Mouse (Mus musculus) neural tube, embryonic 15.5 days (tissue): ENCODE data around the gene Fam221a. TPM values are rescaled to one million over a fixed set of nuclear protein-coding genes. Genes with fewer than 3 reads are reported as not detected.

Source experiments
- ATAC-seq: fragments of 200-750 bp; cut with Nextera tagmentation; 2 replicates; pipeline ENCODE4 v1.8.0; 2017; ENCODE audit warnings: mild to moderate bottlenecking, moderate TSS enrichment, moderate library complexity; ENCODE audit not compliant: low FRiP score
- H3K27ac ChIP-seq: fragments of 300-500 bp; sonication (generic); replicated peaks from 2 replicates; pipeline ENCODE4 v1.5.1; 2015; ENCODE audit warnings: mild to moderate bottlenecking, inconsistent platforms
- H3K27me3 ChIP-seq: fragments of 300-500 bp; sonication (generic); replicated peaks from 2 replicates; pipeline ENCODE4 v1.6.1; 2015; ENCODE audit warnings: inconsistent platforms
- H3K36me3 ChIP-seq: fragments of 300-500 bp; sonication (generic); 2 replicates; pipeline ENCODE4 v1.6.1; 2015; ENCODE audit warnings: inconsistent platforms
- H3K4me1 ChIP-seq: fragments of 300-500 bp; sonication (generic); 2 replicates; pipeline ENCODE4 v1.6.1; 2015; ENCODE audit warnings: inconsistent platforms
- H3K4me2 ChIP-seq: fragments of 300-500 bp; sonication (generic); 2 replicates; pipeline ENCODE4 v1.6.1; 2015; ENCODE audit warnings: inconsistent platforms, mild to moderate bottlenecking, moderate library complexity
- H3K4me3 ChIP-seq: fragments of 300-500 bp; sonication (generic); replicated peaks from 2 replicates; pipeline ENCODE4 v1.5.1; 2015; ENCODE audit warnings: mild to moderate bottlenecking, inconsistent platforms
- H3K9ac ChIP-seq: fragments of 300-500 bp; sonication (generic); replicated peaks from 2 replicates; pipeline ENCODE4 v1.6.1; 2015; ENCODE audit warnings: mild to moderate bottlenecking, inconsistent platforms
- H3K9me3 ChIP-seq: fragments of 300-500 bp; sonication (generic); replicated peaks from 2 replicates; pipeline ENCODE4 v1.6.1; 2016; ENCODE audit warnings: inconsistent platforms
- WGBS: fragments of 180-500 bp; shearing (Covaris S2); methylation state at CpG from one replicate; pipeline ENCODE4 v1.1.7; 2015; ENCODE audit warnings: mixed read lengths; 5-methylcytosine and 5-hydroxymethylcytosine counted together
- polyA plus RNA-seq: library from polyadenylated mRNA; unstranded; fragments of >200 nt; fragmentation: Nextera tagmentation; extraction: Ambion mirVana; gene quantifications from 2 replicates; pipeline ENCODE4 v1.2.1, GENCODE M21; 2015

Gene Fam221a
- polyA plus RNA-seq, 1 experiment from 2014 or later: 5.4 TPM

GRCm38 (mm10) chr6:49338566-49338965 lies 29.0 kb upstream of the Fam221a start:
- H3K27ac ChIP-seq: no peak overlapping the region
- no peaks in the 10 kb centered on the region for H3K9me3 ChIP-seq
- H3K9ac ChIP-seq: no peak overlapping the region
- WGBS: 17% methylated on average over 9 of the region's 9 CpGs
- H3K4me1 ChIP-seq: no peaks in the 10 kb centered on the region
- no peaks in the 10 kb centered on the region for H3K27me3 ChIP-seq
- H3K36me3 ChIP-seq: peaks cover 10% of the 10 kb centered on the region; the same call in 1 of the 2 replicates
- no peak overlapping the region for H3K4me3 ChIP-seq
- ATAC-seq: no peak
- H3K4me2 ChIP-seq: no peak overlapping the region

- no peak overlapping the region for H3K4me3 ChIP-seq
- H3K4me1 ChIP-seq: no peaks in the 10 kb centered on the region
- no peak for ATAC-seq
- no peaks in the 10 kb centered on the region for H3K27me3 ChIP-seq
- no peak overlapping the region for H3K9ac ChIP-seq
- H3K36me3 ChIP-seq: 0 out of 2 replicates have a peak, but pooled peaks cover 8% of the 10 kb centered on the region
- WGBS: 14% methylated on average over 6 of the region's 6 CpGs
- H3K4me2 ChIP-seq: no peak overlapping the region
- H3K9me3 ChIP-seq: no peaks in the 10 kb centered on the region
- H3K27ac ChIP-seq: no peak overlapping the region
Observed at GRCm38 (mm10) chr6:49339145-49339544, 28.4 kb upstream of the Fam221a start.

- no peaks in the 10 kb centered on the region for H3K4me1 ChIP-seq
- no peak overlapping the region for H3K4me2 ChIP-seq
- H3K27me3 ChIP-seq: no peaks in the 10 kb centered on the region
- H3K36me3 ChIP-seq: no peaks in the 10 kb centered on the region
- no peak for ATAC-seq
- H3K4me3 ChIP-seq: no peak overlapping the region
- no peaks in the 10 kb centered on the region; the same call in 1 of the 2 replicates for H3K9me3 ChIP-seq
- 84% methylated on average over 14 of the region's 14 CpGs for WGBS
- no peak overlapping the region for H3K27ac ChIP-seq
- no peak overlapping the region for H3K9ac ChIP-seq
Observed at GRCm38 (mm10) chr6:49343737-49344469, 23.6 kb upstream of the Fam221a start.

DNA sequence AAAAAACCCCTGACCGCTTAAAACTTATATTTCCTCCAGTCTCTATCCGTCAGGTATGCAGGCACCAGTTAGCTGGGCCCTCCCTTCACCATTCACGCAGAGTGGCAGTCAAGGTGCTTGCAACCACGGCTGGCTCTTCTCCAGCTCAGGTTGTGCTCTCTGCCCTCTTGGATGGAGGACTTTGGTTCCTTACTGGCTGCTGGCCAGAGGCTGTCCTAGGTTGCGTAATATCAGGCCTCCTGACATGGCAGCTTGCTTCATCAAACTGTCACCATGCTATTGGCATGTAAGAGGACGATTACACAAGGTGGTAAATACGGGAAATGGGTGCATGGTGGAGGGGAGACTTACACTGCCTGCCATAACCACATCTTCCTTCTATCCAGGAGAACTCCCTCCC lies 17.7 kb upstream of the Fam221a start:
- Histone ChIP-seq H3K4me1 (no peaks in the 10 kb centered on the region), H3K27ac (no peak overlapping the region), H3K27me3 (no peaks in the 10 kb centered on the region), H3K9ac (no peak overlapping the region), H3K4me2 (no peak overlapping the region), H3K4me3 (no peak overlapping the region), H3K36me3 (no peaks in the 10 kb centered on the region), H3K9me3 (no peaks in the 10 kb centered on the region; the same call in 1 of the 2 replicates)
- no peak for ATAC-seq
- WGBS: 94% methylated on average over 7 of the region's 7 CpGs

- Histone ChIP-seq H3K36me3 (no peaks in the 10 kb centered on the region), H3K9me3 (no peaks in the 10 kb centered on the region), H3K27ac (no peak overlapping the region), H3K4me1 (no peaks in the 10 kb centered on the region), H3K4me2 (no peak overlapping the region), H3K27me3 (no peaks in the 10 kb centered on the region), H3K4me3 (no peak overlapping the region), H3K9ac (no peak overlapping the region)
- ATAC-seq: no peak
- 91% methylated on average over 3 of the region's 3 CpGs for WGBS
Observed at GRCm38 (mm10) chr6:49354613-49355012, 12.9 kb upstream of the Fam221a start.

GRCm38 (mm10) chr6:49355171-49355570 lies 12.4 kb upstream of the Fam221a start:
- 79% methylated on average over 4 of the region's 4 CpGs for WGBS
- no peak overlapping the region for H3K27ac ChIP-seq
- no peak for ATAC-seq
- no peaks in the 10 kb centered on the region for H3K4me1 ChIP-seq
- H3K9me3 ChIP-seq: no peaks in the 10 kb centered on the region
- no peaks in the 10 kb centered on the region for H3K36me3 ChIP-seq
- no peak overlapping the region for H3K9ac ChIP-seq
- no peak overlapping the region for H3K4me2 ChIP-seq
- no peak overlapping the region for H3K4me3 ChIP-seq
- H3K27me3 ChIP-seq: no peaks in the 10 kb centered on the region

- Histone ChIP-seq H3K4me2 (no peak overlapping the region), H3K36me3 (no peaks in the 10 kb centered on the region), H3K9ac (no peak overlapping the region), H3K27me3 (no peaks in the 10 kb centered on the region), H3K27ac (no peak overlapping the region), H3K4me3 (no peak overlapping the region), H3K4me1 (no peaks in the 10 kb centered on the region), H3K9me3 (no peaks in the 10 kb centered on the region)
- no peak for ATAC-seq
Observed at GRCm38 (mm10) chr6:49360420-49360819, 7.1 kb upstream of the Fam221a start.

DNA sequence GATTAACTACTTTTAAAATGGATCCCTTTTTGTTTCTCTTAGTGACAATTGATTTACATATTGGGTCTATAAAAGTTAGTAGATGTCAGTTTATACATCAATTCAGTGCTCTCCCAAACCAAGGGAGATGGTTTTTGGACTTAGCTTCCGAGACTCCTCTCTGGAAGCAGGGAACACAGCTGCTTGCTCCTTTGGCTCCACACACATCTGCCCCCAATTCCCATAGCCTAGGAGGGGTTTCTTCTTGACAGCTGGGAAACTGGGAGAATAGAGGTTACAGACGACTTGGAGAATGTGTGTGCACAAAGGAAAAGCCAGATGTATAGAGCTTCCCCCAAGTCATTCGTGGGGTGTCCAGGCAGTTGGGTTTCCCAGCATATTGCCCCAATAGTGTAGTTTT lies 673 bp downstream of the Fam221a start:
- no peak for ATAC-seq
- Histone ChIP-seq H3K4me2 (peak overlapping the region; percentile 95), H3K4me1 (peaks cover 11% of the 10 kb centered on the region), H3K36me3 (no peaks in the 10 kb centered on the region), H3K27ac (no peak overlapping the region), H3K4me3 (peak overlapping the region; percentile 64), H3K9ac (peak overlapping the region; percentile 61), H3K9me3 (no peaks in the 10 kb centered on the region), H3K27me3 (no peaks in the 10 kb centered on the region)
- WGBS: 31% methylated on average over 3 of the region's 3 CpGs

- no peak overlapping the region for H3K4me2 ChIP-seq
- no peaks in the 10 kb centered on the region for H3K36me3 ChIP-seq
- no peak overlapping the region for H3K4me3 ChIP-seq
- H3K27ac ChIP-seq: no peak overlapping the region
- H3K9me3 ChIP-seq: no peaks in the 10 kb centered on the region
- H3K4me1 ChIP-seq: peaks cover 7% of the 10 kb centered on the region
- ATAC-seq: no peak
- H3K27me3 ChIP-seq: no peaks in the 10 kb centered on the region
- H3K9ac ChIP-seq: no peak overlapping the region
- WGBS: 81% methylated on average over 4 of the region's 4 CpGs
Observed at GRCm38 (mm10) chr6:49372705-49373104, 5.2 kb downstream of the Fam221a start.

DNA sequence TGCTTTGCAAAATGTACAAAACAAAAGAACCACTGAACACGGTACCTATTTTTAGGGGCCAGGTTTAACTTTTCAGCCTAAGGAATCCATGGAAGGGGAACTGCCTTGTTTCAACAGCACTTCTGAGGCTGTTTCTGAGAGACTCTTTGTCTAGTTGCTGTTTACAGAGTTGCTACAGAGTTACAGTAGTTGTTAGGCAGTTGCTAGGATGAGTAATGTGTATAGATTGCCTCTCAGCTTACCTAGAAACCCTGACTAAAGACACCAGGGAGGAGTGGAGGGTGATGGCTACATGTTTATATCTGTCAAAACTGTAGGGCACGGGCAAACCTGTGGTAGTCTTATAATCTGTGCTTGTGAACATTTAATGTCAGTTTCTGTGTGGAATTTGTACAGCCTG lies 6.4 kb downstream of the Fam221a start:
- WGBS: 59% methylated on average over 2 of the region's 2 CpGs
- Histone ChIP-seq H3K36me3 (no peaks in the 10 kb centered on the region), H3K27ac (no peak overlapping the region), H3K4me2 (no peak overlapping the region), H3K9ac (no peak overlapping the region), H3K4me3 (no peak overlapping the region), H3K27me3 (no peaks in the 10 kb centered on the region), H3K9me3 (no peaks in the 10 kb centered on the region), H3K4me1 (no peaks in the 10 kb centered on the region)
- no peak for ATAC-seq

- Histone ChIP-seq H3K4me1 (no peaks in the 10 kb centered on the region), H3K4me3 (no peak overlapping the region), H3K27me3 (no peaks in the 10 kb centered on the region), H3K9ac (no peak overlapping the region), H3K4me2 (no peak overlapping the region), H3K27ac (no peak overlapping the region), H3K36me3 (no peaks in the 10 kb centered on the region), H3K9me3 (no peaks in the 10 kb centered on the region)
- no peak for ATAC-seq
- 71% methylated on average over 12 of the region's 12 CpGs for WGBS
Observed at GRCm38 (mm10) chr6:49378328-49378727, 10.8 kb downstream of the Fam221a start.

- no peaks in the 10 kb centered on the region for H3K36me3 ChIP-seq
- ATAC-seq: no peak
- no peaks in the 10 kb centered on the region for H3K27me3 ChIP-seq
- no peak overlapping the region for H3K9ac ChIP-seq
- H3K9me3 ChIP-seq: no peaks in the 10 kb centered on the region
- H3K27ac ChIP-seq: no peak overlapping the region
- no peak overlapping the region for H3K4me3 ChIP-seq
- WGBS: 69% methylated on average over 1 of the region's 1 CpGs
- no peak overlapping the region for H3K4me2 ChIP-seq
- no peaks in the 10 kb centered on the region for H3K4me1 ChIP-seq
Observed at GRCm38 (mm10) chr6:49394276-49394675, 26.7 kb downstream of the Fam221a start.
